Mouse (Mus musculus): Measurements from ENCODE around the gene Zbtb12.

DNA sequence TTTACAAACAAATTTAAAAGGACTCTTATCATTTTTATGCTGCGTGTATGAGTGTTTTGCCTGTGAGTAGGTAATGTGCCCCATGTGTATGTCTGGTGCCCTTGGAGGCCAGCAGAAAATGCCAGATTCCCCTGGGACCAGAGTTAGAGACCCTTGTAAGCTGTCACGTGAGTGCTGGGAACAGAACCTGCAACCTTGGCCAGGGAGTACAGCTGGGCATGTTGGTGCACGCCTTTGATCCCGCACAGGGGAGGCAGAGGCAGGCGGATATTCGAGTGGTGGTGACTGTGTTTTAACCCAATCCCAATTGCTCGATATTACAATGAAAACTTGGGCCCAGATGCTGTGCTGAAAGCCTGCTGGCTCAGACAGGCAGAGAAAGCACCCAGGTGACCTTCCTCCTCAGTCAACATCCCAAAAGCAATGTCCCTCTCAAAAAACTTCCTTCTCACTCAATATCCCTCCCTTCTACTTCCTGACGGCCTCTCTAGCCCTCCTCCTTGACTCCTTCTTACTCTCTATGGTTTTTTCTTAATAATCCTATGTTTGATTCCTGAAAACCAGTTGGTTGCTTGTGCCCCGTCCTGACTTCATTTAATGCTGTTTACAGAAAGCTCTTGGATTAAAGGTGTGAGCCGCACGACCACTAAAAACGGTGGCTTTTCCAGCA lies 10.9 kb downstream of the Zbtb12 start:
- no peak for TF ChIP-seq EP300 (IDR thresholded peaks at IDR 0.05; ENCODE audit: low read depth)
- no peak for TF ChIP-seq CTCF (IDR thresholded peaks at IDR 0.05; ENCODE audit: low read depth)

Data from liver, embryonic 14.5 days (tissue).